Mouse (Mus musculus) cerebellum, adult 2 months (tissue): Measurements from ENCODE around the gene Ddx51. TPM values are rescaled to one million over a fixed set of nuclear protein-coding genes. Genes with fewer than 3 reads are reported as not detected.

ENCODE experiments used
- DNase-seq, 2 experiments: peaks; one replicate each; pipeline ENCODE4 v3.0.0; 2021
- H3K27ac ChIP-seq: fragments of 200-500 bp; 2 replicates; pipeline ENCODE4 v1.5.1; 2012; ENCODE audit warnings: low read length, control low read depth, inconsistent platforms; ENCODE audit not compliant: insufficient read depth
- H3K27me3 ChIP-seq: fragments of 200-500 bp; 2 replicates; pipeline ENCODE4 v1.6.1; 2012; ENCODE audit warnings: inconsistent platforms, mild to moderate bottlenecking, low read length, moderate library complexity; ENCODE audit not compliant: control insufficient read depth, insufficient read depth
- H3K4me1 ChIP-seq: fragments of 200-500 bp; 2 replicates; pipeline ENCODE4 v1.6.1; 2011; ENCODE audit warnings: low read length; ENCODE audit not compliant: control insufficient read depth, insufficient read depth
- H3K4me3 ChIP-seq: fragments of 200-500 bp; replicated peaks from 2 replicates; pipeline ENCODE3; 2011; ENCODE audit warnings: mild to moderate bottlenecking, low read depth, low read length, control low read depth; ENCODE audit not compliant: insufficient read depth
- CTCF ChIP-seq: fragments of 200-500 bp; IDR thresholded peaks from 2 replicates; pipeline ENCODE4 v1.5.1; 2011; ENCODE audit warnings: low read depth, mild to moderate bottlenecking, control low read depth, low read length, moderate library complexity, borderline replicate concordance; ENCODE audit not compliant: insufficient read depth
- POLR2A ChIP-seq: fragments of 200-500 bp; IDR thresholded peaks from 2 replicates; pipeline ENCODE4 v1.6.1; 2011; ENCODE audit warnings: low read length, control low read depth, borderline replicate concordance; ENCODE audit not compliant: insufficient read depth
- WGBS: fragments of 180-500 bp; shearing (Covaris S2); methylation state at CpG from one replicate; pipeline ENCODE4 v1.1.7; 2018; 5-methylcytosine and 5-hydroxymethylcytosine counted together
- polyA plus RNA-seq: library from polyadenylated mRNA; depleted of rRNA; stranded (reverse); fragments of >200 nt; gene quantifications from 2 replicates; pipeline ENCODE4 v1.2.3, GENCODE M21; 2012; rRNA removed

The Ddx51 gene
- polyA plus RNA-seq, 1 experiment, result 20.8 TPM

GRCm38 (mm10) chr5:110664750-110665269 lies 11.6 kb downstream of the Ddx51 start:
- H3K4me3 ChIP-seq, result no peak overlapping the region
- TF ChIP-seq CTCF (no peak), POLR2A (no peak)
- 95% methylated on average over 2 of the region's 2 CpGs for WGBS

GRCm38 (mm10) chr5:110665486-110666121 lies 12.4 kb downstream of the Ddx51 start:
- H3K27ac ChIP-seq, result no peak overlapping the region
- 11% methylated on average over 6 of the region's 6 CpGs for WGBS
- DNase-seq, result no peak
- H3K4me3 ChIP-seq, result no peak overlapping the region
- TF ChIP-seq CTCF (no peak), POLR2A (no peak)
- H3K27me3 ChIP-seq, result no peaks in the 10 kb centered on the region
- H3K4me1 ChIP-seq, result no peaks in the 10 kb centered on the region

More at GRCm38 (mm10) chr5:110664750-110665269, 11.6 kb downstream of the Ddx51 start:
- no peaks in the 10 kb centered on the region for H3K4me1 ChIP-seq
- H3K27me3 ChIP-seq, result no peaks in the 10 kb centered on the region
- no peak for DNase-seq
- no peak overlapping the region for H3K27ac ChIP-seq

DNA sequence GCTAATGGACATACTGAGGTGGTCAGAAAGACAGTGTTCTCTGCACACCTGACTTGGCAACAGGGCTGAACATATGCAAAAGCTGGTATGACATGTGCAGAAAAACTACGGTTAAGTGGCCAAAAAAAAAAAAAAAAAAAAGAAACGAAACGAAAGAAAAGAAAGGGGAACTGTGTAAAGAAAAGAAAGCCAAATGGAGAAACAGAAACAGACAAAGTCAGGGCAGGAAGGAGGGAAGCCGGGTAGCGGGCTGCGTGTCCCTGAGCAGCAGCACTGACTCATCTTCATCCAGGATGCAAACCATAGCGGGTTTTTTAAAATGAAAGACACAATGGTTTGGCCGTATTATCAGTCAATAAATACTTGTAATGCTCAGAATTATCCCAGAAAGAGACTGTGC lies 28.8 kb downstream of the Ddx51 start:
- no peak overlapping the region for H3K4me3 ChIP-seq
- WGBS, result 93% methylated on average over 8 of the region's 8 CpGs
- TF ChIP-seq POLR2A, result no peak
- TF ChIP-seq CTCF, result no peak
- H3K4me1 ChIP-seq, result no peaks in the 10 kb centered on the region; the same call in 1 of the 2 replicates
- no peak for DNase-seq
- no peaks in the 10 kb centered on the region; the same call in 1 of the 2 replicates for H3K27me3 ChIP-seq
- H3K27ac ChIP-seq, result no peak overlapping the region

DNA sequence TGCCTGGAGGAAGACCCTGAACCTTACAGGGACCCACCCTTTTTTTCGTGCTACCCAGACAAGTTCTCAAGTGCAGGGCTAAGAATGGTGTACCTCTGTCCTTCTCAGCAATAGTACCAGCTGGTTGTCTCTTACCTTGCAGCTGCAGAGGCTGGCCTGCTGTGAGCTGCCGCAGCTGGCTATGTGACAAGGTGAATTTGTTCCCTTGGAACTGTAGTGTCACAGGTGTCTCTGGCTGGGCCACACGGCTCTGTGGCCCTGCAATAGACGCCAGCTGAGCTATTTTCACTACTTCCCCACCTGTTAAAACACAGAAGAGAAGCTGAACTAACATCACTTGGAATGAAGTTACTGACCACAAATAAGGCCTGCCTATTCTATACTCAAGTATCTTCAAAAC lies 45.4 kb downstream of the Ddx51 start:
- H3K27me3 ChIP-seq, result no peaks in the 10 kb centered on the region
- DNase-seq, result no peak
- no peak overlapping the region for H3K4me3 ChIP-seq
- H3K27ac ChIP-seq, result no peak overlapping the region
- 77% methylated on average over 4 of the region's 4 CpGs for WGBS
- H3K4me1 ChIP-seq, result no peaks in the 10 kb centered on the region
- no peak for TF ChIP-seq CTCF
- no peak for TF ChIP-seq POLR2A

- DNase-seq, result no peak
- no peak overlapping the region for H3K27ac ChIP-seq
- TF ChIP-seq POLR2A (no peak), CTCF (no peak)
- no peak overlapping the region for H3K4me3 ChIP-seq
- H3K27me3 ChIP-seq, result no peaks in the 10 kb centered on the region
- no peaks in the 10 kb centered on the region for H3K4me1 ChIP-seq
- 87% methylated on average over 1 of the region's 1 CpGs for WGBS
These were observed 50.8 kb downstream of the Ddx51 start for GRCm38 (mm10) chr5:110704004-110704403.

DNA sequence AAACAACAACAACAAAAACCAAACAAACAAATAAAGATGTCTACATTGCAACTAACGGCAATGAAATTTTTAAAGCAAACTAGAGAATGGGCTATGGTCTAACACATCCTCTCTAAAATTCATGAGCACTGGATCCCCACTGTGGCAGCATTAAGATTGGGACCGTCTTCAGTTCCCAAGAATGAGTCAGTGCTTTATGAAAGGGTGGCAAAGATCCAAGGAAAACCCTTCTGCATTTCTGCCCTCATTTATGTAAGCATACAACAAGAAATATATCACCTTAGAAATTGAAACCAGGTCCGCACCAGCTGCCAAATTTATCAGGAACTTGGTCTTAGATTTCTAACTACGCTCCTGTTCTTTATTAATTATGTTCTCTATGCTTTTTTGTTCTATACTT lies 56.0 kb downstream of the Ddx51 start:
- H3K4me1 ChIP-seq, result no peaks in the 10 kb centered on the region
- H3K27ac ChIP-seq, result no peak overlapping the region
- DNase-seq, result peak in 1 of 2 experiments; percentile 13
- TF ChIP-seq CTCF (no peak), POLR2A (no peak)
- H3K27me3 ChIP-seq, result no peaks in the 10 kb centered on the region
- 68% methylated on average over 4 of the region's 4 CpGs for WGBS
- no peak overlapping the region for H3K4me3 ChIP-seq

Other genes starting within 250 kb of the Ddx51 start
- 65.4 and 72.7 TPM in 2 replicates for gene Fbrsl1, start 204.9 kb upstream of the Ddx51 start, polyA plus RNA-seq
- 102 and 107 TPM in 2 replicates for gene Galnt9, start 109.1 kb upstream of the Ddx51 start, polyA plus RNA-seq
- 37.3 and 38.3 TPM in 2 replicates for gene Noc4l, start within 50 bp of the Ddx51 start, polyA plus RNA-seq
- gene Ep400, start 117.3 kb downstream of the Ddx51 start, polyA plus RNA-seq, result 36.4 and 43.1 TPM in 2 replicates
- 26.5 and 28.8 TPM in 2 replicates for gene Pus1, start 127.2 kb downstream of the Ddx51 start, polyA plus RNA-seq
- gene Ulk1, start 156.6 kb downstream of the Ddx51 start, polyA plus RNA-seq, result 94.7 and 96.0 TPM in 2 replicates
- 21.6 and 24.4 TPM in 2 replicates for gene Hscb, start 186.3 kb downstream of the Ddx51 start, polyA plus RNA-seq
- gene Chek2, start 186.5 kb downstream of the Ddx51 start, polyA plus RNA-seq, result 2.2 and 3.3 TPM in 2 replicates
- gene Ttc28, start 226.4 kb downstream of the Ddx51 start, polyA plus RNA-seq, result 5.5 and 6.7 TPM in 2 replicates